Mouse (Mus musculus) testis, adult 2 months (tissue): ENCODE data around the gene Fam83e. TPM values are rescaled to one million over a fixed set of nuclear protein-coding genes. Genes with fewer than 3 reads are reported as not detected.

Source experiments
- H3K27ac ChIP-seq: fragments of 200-500 bp; 2 replicates; pipeline ENCODE4 v1.5.1; 2012; ENCODE audit warnings: low read depth, low read length; ENCODE audit not compliant: control insufficient read depth, insufficient read depth
- H3K27me3 ChIP-seq: fragments of 200-500 bp; 2 replicates; pipeline ENCODE4 v1.6.1; 2012; ENCODE audit warnings: mild to moderate bottlenecking, low read length, moderate library complexity; ENCODE audit not compliant: control insufficient read depth, insufficient read depth
- H3K36me3 ChIP-seq: fragments of 200-500 bp; 2 replicates; pipeline ENCODE4 v1.6.1; 2012; ENCODE audit warnings: mild to moderate bottlenecking, low read length; ENCODE audit not compliant: control insufficient read depth, insufficient read depth
- H3K4me1 ChIP-seq: fragments of 200-500 bp; 2 replicates; pipeline ENCODE4 v1.6.1; 2012; ENCODE audit warnings: low read length; ENCODE audit not compliant: control insufficient read depth, insufficient read depth
- H3K4me3 ChIP-seq: fragments of 200-500 bp; 2 replicates; pipeline ENCODE4 v1.5.1; 2012; ENCODE audit warnings: low read depth, mild to moderate bottlenecking, low read length, moderate library complexity, mixed read lengths; ENCODE audit not compliant: control insufficient read depth
- CTCF ChIP-seq: fragments of 200-500 bp; IDR thresholded peaks from 2 replicates; pipeline ENCODE4 v1.5.1; 2012; ENCODE audit warnings: low read depth, mild to moderate bottlenecking, inconsistent platforms, low read length, moderate library complexity; ENCODE audit not compliant: control insufficient read depth, insufficient read depth, insufficient replicate concordance
- POLR2A ChIP-seq: fragments of 200-500 bp; IDR thresholded peaks from 2 replicates; pipeline ENCODE4 v1.6.1; 2012; ENCODE audit warnings: low read depth, mild to moderate bottlenecking, inconsistent platforms, low read length, moderate library complexity; ENCODE audit not compliant: control insufficient read depth
- polyA plus RNA-seq: library from polyadenylated mRNA; depleted of rRNA; stranded (reverse); fragments of >200 nt; gene quantifications from 2 replicates; pipeline ENCODE4 v1.2.3, GENCODE M21; 2012

Fam83e gene
- polyA plus RNA-seq, 1 experiment = 145 TPM

- Histone ChIP-seq H3K36me3 (no peaks in the 10 kb centered on the region), H3K4me1 (no peaks in the 10 kb centered on the region), H3K27ac (no peak overlapping the region), H3K4me3 (no peak overlapping the region), H3K27me3 (no peaks in the 10 kb centered on the region)
- no peak for TF ChIP-seq POLR2A
- TF ChIP-seq CTCF = no peak
Measured at GRCm38 (mm10) chr7:45744387-45744786, 23.4 kb downstream of the Fam83e start.

GRCm38 (mm10) chr7:45746518-45746917 is 25.5 kb downstream of the Fam83e start:
- H3K4me3 ChIP-seq = no peak overlapping the region
- H3K36me3 ChIP-seq = no peaks in the 10 kb centered on the region
- H3K27ac ChIP-seq = no peak overlapping the region
- no peaks in the 10 kb centered on the region for H3K4me1 ChIP-seq
- no peaks in the 10 kb centered on the region for H3K27me3 ChIP-seq
- TF ChIP-seq POLR2A = no peak
- peak; percentile 80; the same call in 1 of the 2 replicates for TF ChIP-seq CTCF

- no peak overlapping the region for H3K4me3 ChIP-seq
- H3K4me1 ChIP-seq = no peaks in the 10 kb centered on the region
- TF ChIP-seq CTCF = no peak
- TF ChIP-seq POLR2A = no peak
Measured at GRCm38 (mm10) chr7:45747450-45747849, 26.4 kb downstream of the Fam83e start.

GRCm38 (mm10) chr7:45748110-45748509 is 27.1 kb downstream of the Fam83e start:
- Histone ChIP-seq H3K27me3 (no peaks in the 10 kb centered on the region), H3K36me3 (no peaks in the 10 kb centered on the region), H3K4me3 (no peak overlapping the region), H3K27ac (no peak overlapping the region), H3K4me1 (no peaks in the 10 kb centered on the region)
- TF ChIP-seq CTCF (no peak), POLR2A (no peak)

More at GRCm38 (mm10) chr7:45747450-45747849, 26.4 kb downstream of the Fam83e start:
- H3K27me3 ChIP-seq = no peaks in the 10 kb centered on the region
- no peak overlapping the region for H3K27ac ChIP-seq
- no peaks in the 10 kb centered on the region for H3K36me3 ChIP-seq

GRCm38 (mm10) chr7:45749401-45749800 is 28.4 kb downstream of the Fam83e start:
- no peaks in the 10 kb centered on the region for H3K27me3 ChIP-seq
- TF ChIP-seq POLR2A = no peak
- TF ChIP-seq CTCF = no peak
- no peaks in the 10 kb centered on the region for H3K4me1 ChIP-seq
- H3K4me3 ChIP-seq = no peak overlapping the region
- no peaks in the 10 kb centered on the region for H3K36me3 ChIP-seq
- no peak overlapping the region for H3K27ac ChIP-seq

- no peaks in the 10 kb centered on the region for H3K4me1 ChIP-seq
- H3K36me3 ChIP-seq = no peaks in the 10 kb centered on the region
- no peaks in the 10 kb centered on the region for H3K27me3 ChIP-seq
- TF ChIP-seq CTCF (no peak), POLR2A (no peak)
- H3K4me3 ChIP-seq = no peak overlapping the region
- H3K27ac ChIP-seq = no peak overlapping the region
Measured at GRCm38 (mm10) chr7:45750162-45750561, 29.1 kb downstream of the Fam83e start.

- H3K4me3 ChIP-seq = no peak overlapping the region
- TF ChIP-seq CTCF (no peak), POLR2A (no peak)
- no peaks in the 10 kb centered on the region for H3K27me3 ChIP-seq
- H3K27ac ChIP-seq = no peak overlapping the region
- no peaks in the 10 kb centered on the region for H3K36me3 ChIP-seq
- peaks cover 3% of the 10 kb centered on the region; the same call in 1 of the 2 replicates for H3K4me1 ChIP-seq
Measured at GRCm38 (mm10) chr7:45755703-45756102, 34.7 kb downstream of the Fam83e start.

- no peak overlapping the region for H3K27ac ChIP-seq
Measured at GRCm38 (mm10) chr7:45759400-45759799, 38.4 kb downstream of the Fam83e start.

More at GRCm38 (mm10) chr7:45759400-45759799, 38.4 kb downstream of the Fam83e start:
- Histone ChIP-seq H3K27me3 (no peaks in the 10 kb centered on the region), H3K4me3 (no peak overlapping the region), H3K36me3 (no peaks in the 10 kb centered on the region), H3K4me1 (peaks cover 3% of the 10 kb centered on the region; the same call in 1 of the 2 replicates)
- TF ChIP-seq POLR2A (no peak), CTCF (no peak)
